Mouse (Mus musculus): ENCODE data around the gene Morn5. TPM values are rescaled to one million over a fixed set of nuclear protein-coding genes. Genes with fewer than 3 reads are reported as not detected.
A peak's percentile ranks its signal among the peaks of the same experiment; 100 is the strongest.

Morn5 gene
- not detected for total RNA-seq (2021)
- long read RNA-seq, experiment 1, result 0 reads
- long read RNA-seq, experiment 2, result 0 reads

DNA sequence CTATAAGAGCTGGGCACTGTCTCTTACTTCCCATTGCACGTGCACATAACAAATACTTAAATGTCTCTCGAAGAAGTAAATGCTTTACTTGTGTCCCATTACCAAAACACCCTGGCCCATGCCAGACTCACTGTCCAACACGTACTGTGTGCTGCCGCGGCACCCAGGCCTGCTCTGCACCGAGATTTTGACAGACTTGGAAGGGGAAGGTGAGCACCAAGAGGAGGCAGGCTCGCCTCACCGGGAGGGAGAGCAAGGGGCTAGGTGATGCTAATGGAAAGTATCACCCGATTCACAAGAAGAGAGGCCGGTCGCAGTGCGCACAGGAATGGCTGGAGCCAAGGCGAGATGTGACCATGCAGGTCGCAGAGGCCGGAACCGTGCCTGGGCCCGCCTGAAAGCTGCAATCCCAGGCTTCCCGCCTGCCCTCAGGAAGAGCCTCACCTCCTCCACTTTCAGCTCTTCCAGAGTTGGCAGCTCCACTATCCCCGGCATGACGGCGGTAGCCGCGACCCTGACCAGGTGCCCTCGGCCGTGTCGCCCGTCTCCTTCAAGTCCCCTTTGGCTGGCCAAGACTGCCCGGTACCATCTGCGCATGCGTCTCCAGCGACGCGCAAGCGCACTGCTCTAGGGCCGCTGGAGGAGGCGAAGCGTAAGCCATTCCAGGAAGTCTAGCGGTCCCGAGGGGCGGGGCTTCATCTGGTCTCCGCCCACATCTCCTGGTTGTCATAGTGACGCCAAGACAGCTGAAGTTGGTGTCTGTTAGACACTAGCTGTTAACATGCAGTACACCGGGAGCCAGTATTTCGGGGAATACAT lies at the start of gene Morn5, which contains the start of gene Ndufa8:
TSS of gene Morn5 (plus strand) at position 711 of the 819 bp plus-strand sequence.
TSS of gene Ndufa8 (minus strand) at position 659 of the 819 bp plus-strand sequence.
- DNase-seq, result peak; percentile 100

DNA sequence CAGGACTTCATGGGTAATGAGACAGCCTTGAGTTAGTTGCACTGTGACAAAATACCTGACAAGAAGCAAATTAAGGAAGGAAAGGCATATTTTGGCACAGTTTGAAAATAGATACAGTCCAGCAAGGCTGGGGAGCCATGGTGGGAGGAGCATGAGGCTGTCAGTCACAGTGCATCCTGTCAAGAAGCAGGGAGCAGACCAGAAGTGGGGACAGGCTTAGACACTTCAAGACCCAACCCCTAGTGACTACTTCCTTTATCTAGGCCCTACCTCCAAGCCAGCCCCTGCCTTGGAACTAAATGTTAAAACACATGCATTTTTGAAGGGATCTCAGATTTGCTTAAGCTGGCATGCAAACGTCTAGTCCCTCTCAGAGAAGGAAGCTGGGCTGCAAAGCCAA lies 48.9 kb upstream of the Morn5 start:
- no peak for DNase-seq

DNA sequence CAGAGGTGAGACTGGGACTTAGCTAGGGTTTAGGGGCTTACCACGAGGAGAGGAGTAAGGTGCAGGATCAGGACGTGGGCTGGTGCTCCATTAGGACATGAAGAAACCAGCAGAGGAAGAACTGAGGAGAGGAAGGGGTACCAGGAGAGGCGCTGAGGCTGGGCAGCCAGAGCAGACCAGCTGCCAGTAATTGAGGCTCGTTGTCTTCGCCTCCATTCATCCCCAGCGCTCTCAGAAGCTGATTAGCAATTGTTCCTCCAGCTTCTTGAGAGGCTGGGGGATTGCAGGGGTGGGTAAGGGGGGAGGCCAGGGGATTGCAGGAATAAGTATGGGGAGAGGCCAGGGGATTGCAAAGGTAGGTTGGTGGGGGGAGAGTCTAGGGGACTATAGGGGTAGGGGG lies 47.1 kb upstream of the Morn5 start:
- no peak for DNase-seq

DNA sequence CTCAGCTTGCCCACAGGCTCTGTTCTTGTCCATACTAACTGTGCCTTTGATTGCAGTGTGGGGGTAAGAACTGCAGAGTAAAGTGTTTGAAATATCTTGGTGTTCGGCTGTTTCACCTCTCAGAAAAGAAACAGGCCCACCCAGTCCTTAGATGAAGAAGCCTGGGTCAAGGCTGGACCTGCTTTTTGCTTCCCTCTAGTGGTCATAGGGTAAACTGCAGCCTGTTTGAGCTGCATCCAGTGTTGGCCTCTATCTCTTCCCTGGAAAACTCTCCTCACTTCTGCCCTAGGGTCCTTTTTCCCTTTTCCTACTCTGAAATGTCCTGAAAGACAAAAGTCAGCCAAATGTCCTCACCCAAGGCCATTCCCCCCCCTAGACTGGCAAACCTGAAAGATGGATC lies 41.2 kb upstream of the Morn5 start:
- peak; percentile 72 for DNase-seq

GRCm38 (mm10) chr2:36009386-36009785 lies 39.9 kb upstream of the Morn5 start:
- DNase-seq, result peak; percentile 82

DNA sequence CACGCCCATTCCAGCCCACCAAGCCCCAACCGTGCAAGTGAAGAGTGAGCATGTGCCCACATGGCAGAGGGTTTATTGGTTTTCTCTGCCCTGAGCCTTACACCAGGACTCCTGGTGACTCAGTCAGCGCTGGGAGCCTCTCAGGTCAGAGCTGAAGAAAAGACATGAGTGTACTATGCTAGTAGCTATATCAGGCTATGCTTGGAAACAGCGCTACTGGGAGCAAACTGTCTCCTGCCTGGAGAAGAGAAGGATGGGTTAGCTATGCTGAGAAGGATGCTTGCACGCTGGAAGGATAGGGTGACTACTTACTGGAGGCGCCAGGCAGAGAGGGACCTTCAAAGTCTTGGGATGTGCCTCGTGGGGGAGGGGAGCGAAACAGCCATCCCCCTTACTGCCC lies 38.7 kb upstream of the Morn5 start:
- DNase-seq, result no peak

- DNase-seq, result peak; percentile 30
Measured at GRCm38 (mm10) chr2:36011331-36011825, 37.9 kb upstream of the Morn5 start.

- peak; percentile 35 for DNase-seq
Measured at GRCm38 (mm10) chr2:36013010-36013409, 36.2 kb upstream of the Morn5 start.

DNA sequence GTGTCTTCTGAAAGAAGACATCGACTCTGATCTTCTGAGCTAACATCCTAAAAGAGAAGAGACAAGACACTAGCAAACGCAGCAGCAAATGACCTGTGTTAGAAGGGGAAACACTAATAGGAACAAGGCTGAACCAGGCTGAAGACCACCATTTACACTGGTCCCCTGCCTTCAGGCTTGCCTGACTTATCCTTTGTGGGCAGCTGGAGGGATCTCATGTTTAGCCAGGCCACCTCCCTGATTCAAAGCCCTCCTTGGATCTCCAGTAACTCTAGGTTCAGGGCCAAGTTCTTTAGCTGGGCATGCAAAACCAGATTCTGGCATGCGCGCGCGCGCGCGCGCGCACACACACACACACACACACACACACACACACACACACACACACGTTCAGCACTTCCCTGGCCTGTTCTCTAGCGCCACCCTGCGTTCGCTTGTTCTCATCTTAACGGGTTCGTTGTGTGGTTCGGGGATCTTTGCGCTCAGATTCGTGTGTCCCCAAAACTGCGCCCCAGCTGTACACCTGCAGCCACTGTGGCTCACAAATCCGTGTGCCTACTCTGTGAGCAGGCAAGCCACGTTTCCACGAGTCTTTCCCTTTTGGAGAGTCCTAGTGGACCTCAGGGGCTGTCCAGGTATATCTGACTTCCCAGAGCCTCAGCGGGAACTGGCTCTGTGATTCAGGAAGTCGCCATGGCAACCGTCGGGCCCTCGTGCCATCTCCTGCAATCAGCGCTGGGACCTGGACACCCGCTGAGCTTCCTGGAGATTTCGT lies 27.7 kb upstream of the Morn5 start:
- DNase-seq, result peak; percentile 88

DNA sequence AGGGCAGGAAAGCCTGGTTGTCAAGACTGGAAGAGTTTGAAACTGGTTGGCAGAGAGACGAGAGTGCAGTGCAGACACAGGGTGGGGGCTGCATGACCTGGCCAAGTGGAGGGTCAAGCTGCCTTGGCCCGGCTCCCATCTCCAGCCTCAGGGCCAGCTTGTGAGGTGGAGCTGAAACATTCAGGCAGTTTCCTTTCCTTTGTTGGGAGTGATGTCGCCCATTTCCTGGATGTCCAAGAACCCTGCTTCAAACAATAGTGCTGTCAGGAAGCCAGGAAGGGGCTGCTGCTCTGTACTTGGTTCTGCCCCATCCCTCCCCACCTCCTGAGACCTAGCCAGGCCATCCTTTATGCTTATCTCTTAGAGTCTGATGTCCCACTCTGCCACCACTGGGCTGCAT lies 26.0 kb upstream of the Morn5 start:
- peak; percentile 50 for DNase-seq

GRCm38 (mm10) chr2:36032884-36033283 lies 16.4 kb upstream of the Morn5 start:
- no peak for DNase-seq

DNA sequence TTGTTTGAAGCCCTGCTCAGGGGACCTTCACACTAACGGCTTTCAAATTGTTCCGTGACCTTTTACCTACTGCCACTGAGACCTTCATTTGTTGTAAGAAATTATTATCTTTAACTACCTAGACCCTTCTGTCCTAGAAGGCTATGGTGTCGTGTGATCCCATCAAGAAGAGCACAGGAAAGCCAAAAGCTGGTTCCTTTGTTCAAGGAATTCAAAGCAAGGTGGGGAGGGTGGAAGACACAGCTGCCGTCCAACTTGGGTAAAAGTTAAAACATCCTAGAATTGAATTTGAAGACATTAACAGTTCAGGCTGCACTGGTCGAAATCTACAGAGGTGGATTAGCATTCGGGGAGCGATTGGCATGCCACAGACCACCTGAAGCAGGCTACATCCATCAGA lies 15.3 kb upstream of the Morn5 start:
- DNase-seq, result no peak

GRCm38 (mm10) chr2:36034898-36035297 lies 14.4 kb upstream of the Morn5 start:
- no peak for DNase-seq

DNA sequence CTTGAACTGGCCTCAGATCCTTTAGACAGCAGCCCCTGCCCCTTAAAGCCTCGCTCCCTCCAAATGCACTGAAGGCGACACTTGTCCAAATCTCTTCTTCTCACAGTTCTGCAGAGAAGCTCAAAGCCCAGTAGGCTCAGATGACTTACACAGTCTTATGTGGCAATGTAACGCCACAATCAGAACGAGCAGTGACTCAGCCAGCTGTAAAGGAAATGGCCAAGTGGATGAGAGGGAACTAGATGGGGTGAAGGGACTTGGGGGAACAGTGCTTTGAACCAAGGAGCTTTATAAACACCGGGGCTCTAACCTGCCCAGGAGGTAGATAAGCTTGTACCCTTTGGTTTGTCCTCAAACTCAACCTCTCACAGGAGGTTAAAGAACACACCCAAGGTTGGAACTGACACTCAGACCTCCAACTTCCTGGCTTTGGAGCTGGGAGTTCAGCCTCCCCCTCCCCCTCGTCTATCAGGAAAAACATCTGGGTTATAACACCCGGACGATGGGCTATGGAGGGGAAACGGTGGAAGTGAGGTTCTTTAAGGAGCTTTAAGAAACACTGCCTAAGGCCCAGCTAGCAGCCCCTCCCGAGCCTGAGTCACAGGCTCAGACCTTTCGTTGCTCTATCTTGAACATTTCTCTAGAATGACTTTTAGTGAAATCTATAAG lies 13.7 kb upstream of the Morn5 start:
- DNase-seq, result peak; percentile 24

DNA sequence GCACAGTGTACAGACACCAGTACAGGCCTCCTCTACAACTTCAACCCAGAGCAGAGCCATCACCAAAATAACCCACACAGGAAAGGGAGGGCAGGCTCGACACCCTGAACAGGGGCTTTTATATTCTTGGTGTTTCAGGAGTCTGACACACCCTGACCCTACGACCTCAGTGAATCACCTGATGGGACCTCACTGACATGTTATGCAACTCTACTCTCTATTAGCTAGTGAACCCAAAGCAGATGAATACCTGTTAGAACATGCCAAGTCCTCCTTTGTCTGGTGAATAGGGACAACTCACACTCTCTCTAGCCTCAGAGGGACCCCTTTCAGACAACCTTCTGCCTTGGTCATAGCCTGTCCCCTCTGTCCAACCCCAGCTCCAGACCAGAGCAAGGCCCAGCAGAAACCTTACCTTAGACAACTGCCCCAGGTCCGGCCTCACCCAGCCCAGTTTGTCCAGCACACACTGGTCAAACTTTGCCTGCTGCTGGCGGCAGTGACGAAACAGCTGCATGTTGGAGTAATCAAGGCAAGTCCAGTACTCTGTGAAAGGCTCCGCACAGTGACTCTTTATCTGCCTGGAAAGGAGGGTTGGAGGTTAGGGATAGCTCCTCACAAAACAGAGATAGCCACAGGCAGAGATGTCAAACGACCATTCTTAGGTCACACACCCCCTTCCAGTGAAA lies 9.8 kb upstream of the Morn5 start:
- DNase-seq, result no peak

- no peak for DNase-seq
Measured at GRCm38 (mm10) chr2:36040872-36041271, 8.4 kb upstream of the Morn5 start.

GRCm38 (mm10) chr2:36048164-36048563 lies 1.1 kb upstream of the Morn5 start:
- no peak for DNase-seq

GRCm38 (mm10) chr2:36049567-36049954 lies 303 bp downstream of the Morn5 start:
- no peak for DNase-seq

GRCm38 (mm10) chr2:36053249-36053648 lies 4.0 kb downstream of the Morn5 start:
- DNase-seq, result no peak

GRCm38 (mm10) chr2:36056248-36056647 lies 7.0 kb downstream of the Morn5 start:
- DNase-seq, result no peak

DNA sequence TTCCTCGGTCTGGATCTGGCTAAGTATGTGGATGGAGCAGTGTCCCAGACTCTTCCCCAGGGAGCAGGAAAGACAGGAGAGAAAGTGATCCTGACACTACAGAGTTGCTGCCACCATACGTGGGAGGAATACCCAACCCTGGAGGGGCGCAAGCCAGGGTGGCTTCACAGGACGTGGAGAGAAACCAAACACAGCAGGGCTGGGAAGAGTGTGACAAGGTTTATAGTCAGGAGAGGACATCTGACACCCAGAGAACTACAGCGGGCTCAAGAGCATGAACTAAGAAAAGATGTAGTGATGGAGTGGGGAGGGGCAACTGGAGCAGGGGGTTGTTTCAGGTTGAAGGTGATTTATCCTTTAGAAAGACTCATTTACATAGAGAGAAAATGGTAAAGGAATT lies 12.2 kb downstream of the Morn5 start:
- DNase-seq, result no peak

DNA sequence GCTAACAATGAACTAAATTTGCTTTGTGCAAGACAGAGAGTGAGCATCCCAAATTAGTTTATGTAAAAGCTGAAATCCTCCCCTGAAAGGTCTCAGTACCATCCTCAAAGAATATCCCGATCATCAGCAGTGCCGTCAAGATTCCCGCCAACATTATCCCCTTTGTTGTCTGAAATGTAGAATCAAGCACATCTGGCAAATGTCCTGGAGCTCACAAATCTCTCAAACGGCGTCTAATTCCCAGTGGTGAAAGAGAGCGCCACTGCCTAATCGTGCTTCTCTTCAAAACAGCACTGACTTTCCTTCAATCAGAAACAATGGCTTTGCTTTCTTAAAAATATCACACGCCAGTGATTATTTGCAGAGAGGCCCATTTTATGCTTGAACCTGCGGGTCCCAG lies 17.9 kb downstream of the Morn5 start:
- no peak for DNase-seq
